Mouse (Mus musculus) adrenal gland, postnatal 36 days (tissue): Measurements from ENCODE around the gene Gm45015. TPM values are rescaled to one million over a fixed set of nuclear protein-coding genes. Genes with fewer than 3 reads are reported as not detected.
"Not testable (repeated sequence)": the region's sequence is repeated elsewhere in the genome, so short reads cannot be mapped to it uniquely, and the experiment has no call there.

Experiments used
- DNase-seq, 2 experiments: peaks; one replicate each; pipeline ENCODE4 v3.0.0; 2021; ENCODE audit warnings: mixed read lengths in 1 of 2
- long read RNA-seq, 2 experiments: library from polyadenylated mRNA; stranded (forward); transcript quantifications; one replicate each; pipeline ENCODE4 v2.0.0; 2021; ENCODE audit warnings: borderline sequencing depth in 2 of 2
- total RNA-seq, 2 experiments: library from RNA; stranded (reverse); gene quantifications; 2 replicates each; pipeline ENCODE4 v1.2.3; 2021

Gene Gm45015
- total RNA-seq: not detected
- long read RNA-seq, experiment 1: 0 reads
- long read RNA-seq, experiment 2: 0 reads

DNA sequence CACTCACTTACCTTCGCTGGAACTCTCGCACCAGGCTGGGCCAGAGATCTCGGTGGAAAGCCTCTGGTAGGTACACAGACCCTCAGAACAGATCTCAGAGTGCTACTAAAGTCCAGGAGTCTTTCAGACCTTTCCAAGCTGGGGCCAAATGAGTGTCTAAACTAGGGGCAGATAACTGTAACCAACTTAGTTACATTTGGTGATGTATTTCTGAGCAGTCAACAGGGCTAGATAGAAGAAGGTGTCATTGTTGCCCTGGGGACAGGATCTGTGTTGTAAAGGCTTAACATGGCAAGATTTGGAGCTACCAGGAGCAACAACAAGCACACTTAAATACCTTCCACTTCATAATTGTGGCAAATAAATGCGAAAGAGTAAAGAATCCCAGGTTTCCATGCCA lies at the start of gene Gm45015:
Gene Gm45015, minus strand, starts transcription at position 101 of the 400 bp plus-strand sequence.
- no peak for DNase-seq

DNA sequence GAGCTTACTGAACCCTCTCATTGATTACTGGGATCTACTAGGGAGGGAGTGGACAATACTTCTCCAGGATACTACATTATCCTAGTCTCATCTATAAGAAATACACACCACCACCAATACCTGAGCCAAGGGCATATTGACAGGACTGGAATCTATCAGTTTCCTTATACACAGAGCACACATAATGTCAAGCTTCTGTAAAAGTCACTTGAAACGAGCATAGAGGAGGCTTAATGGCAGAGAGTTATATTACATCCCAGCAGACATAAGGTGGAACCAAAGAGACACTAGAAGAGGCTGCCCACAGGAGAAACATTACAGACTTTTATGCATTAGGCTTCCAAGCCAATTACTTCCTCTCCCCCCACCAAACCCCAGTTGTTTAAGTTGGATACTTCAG lies 48.3 kb upstream of the Gm45015 start:
- DNase-seq: no peak

GRCm38 (mm10) chrX:73384419-73384818 lies 47.8 kb upstream of the Gm45015 start:
- peak; percentile 11 to 33 for DNase-seq

- no peak for DNase-seq
These were observed 26.7 kb upstream of the Gm45015 start for GRCm38 (mm10) chrX:73363291-73363690.

DNA sequence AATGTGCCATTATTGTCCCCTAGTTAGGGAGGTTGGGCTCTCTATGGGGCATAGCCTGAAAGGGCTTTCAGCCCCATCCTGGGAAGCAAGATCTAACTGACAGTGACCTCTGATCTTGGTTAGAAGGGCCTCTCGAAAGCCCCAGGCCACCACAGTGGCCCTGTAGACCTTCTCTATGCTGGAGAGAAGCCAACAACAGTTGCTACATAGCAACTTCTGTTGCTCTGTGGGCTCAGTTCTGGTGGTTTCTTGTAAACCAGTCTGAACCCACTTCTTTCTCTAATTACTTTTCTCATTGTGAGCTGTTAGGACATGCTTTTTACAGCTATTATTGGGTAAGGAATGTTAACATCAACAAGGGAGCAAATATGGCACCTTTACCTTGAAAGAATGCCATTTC lies 20.1 kb upstream of the Gm45015 start:
- DNase-seq: no peak

DNA sequence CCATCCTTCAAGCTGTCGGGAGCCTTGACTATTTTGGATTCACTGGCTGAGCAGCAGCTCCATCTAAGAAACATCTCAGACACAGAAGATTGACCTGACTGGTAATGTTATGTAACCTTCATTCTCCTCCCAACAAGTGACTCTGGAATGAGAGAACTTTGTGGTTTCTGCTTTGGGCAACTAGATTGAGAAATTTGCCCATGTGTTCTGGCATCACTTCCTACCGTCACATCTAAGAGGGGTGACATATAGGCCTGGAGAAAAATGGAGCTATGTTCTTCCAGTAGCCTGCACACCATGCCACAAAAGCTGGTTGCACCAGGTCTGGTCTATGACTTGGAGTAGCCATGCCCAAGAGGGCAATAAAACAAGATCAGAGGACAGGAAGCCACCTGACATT lies 19.5 kb upstream of the Gm45015 start:
- DNase-seq: no peak

DNA sequence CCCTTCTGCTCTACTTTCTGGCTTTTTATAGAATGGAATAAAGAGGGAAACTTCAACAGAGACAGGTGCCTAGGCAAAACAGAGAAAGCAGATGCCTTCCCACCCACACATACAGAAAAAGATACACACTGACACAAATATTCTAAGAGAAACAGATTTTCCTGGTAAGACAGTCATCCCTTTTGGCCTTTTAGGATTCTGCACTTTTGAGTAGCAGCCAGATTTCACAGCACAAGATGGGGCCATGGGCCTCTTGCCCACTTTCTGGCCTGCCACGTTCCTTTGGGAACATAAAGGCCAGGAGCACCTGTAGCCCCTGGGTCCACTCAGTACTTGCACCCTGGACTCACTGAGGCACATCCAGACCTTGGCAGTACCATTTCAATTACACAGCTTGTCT lies 7.7 kb upstream of the Gm45015 start:
- DNase-seq: no peak

GRCm38 (mm10) chrX:73343802-73344201 lies 7.2 kb upstream of the Gm45015 start:
- no peak for DNase-seq

GRCm38 (mm10) chrX:73342941-73343735 lies 6.5 kb upstream of the Gm45015 start:
- DNase-seq: peak in 1 of 2 experiments; percentile 18

- peak; percentile 85 to 90 for DNase-seq
These were observed 5.8 kb upstream of the Gm45015 start, which contains the start of gene Zfp275 for GRCm38 (mm10) chrX:73342483-73342895. TSS of gene Zfp275 (plus strand) at chrX:73342621.

DNA sequence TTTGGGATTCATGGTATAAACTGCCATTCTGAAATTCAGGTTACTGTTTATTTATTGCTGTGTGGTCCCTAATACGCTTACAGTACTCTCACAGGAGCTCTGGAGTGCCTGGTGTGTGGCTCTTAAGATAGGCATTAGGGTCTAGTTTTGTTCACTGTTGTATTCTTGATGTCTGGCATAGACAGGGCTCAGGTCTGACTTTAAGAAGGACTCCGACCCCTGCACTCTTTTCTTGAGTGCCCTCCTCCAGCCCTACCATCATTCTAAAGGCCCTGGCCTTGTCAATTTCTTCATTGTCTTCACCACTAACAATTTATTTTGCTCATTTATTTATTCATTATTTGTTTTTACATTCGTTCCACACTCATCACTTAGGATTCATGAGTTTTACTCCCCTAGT lies 5.4 kb upstream of the Gm45015 start:
- DNase-seq: no peak

- no peak for DNase-seq
These were observed 4.8 kb upstream of the Gm45015 start for GRCm38 (mm10) chrX:73341473-73341872.

- no peak for DNase-seq
These were observed 3.1 kb downstream of the Gm45015 start for GRCm38 (mm10) chrX:73333548-73333947.

DNA sequence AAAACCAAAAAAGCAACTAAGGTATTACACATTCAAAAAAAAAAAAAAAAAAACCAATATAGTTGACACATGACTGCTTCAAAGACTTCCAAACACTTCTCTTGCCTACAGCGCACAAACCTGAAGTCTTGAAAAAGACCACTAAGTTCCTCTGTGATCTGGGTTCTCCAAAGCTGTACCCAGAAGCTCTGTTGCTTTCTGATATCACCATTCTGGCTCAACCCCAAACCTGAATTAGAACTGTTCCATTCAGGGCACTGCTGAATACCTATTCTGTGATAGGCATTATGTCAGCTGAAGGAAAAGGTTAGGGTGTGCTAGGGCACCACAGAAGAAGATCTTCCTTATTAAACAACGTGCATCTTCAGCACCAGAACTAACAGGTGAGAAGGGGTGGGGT lies 9.4 kb downstream of the Gm45015 start:
- DNase-seq: no peak

DNA sequence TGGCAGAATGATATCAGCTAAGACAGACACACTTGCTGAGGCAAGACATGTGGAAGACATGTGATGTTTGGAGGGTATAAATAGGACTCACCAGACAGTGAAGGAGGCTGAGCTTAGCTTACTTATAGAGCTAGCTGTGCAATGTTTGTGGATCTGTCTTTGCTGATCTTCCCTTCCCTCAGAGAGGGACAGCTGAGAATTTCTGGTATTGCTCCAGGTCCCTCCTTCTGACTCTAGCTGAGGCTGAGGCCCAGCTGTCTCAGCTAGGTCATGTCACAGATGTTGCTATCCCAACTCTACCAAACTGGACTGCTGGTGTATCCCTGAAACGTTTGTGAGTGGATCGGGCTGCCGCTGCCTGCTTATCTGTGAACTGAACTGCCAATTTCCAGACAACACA lies 15.6 kb downstream of the Gm45015 start:
- DNase-seq: no peak

DNA sequence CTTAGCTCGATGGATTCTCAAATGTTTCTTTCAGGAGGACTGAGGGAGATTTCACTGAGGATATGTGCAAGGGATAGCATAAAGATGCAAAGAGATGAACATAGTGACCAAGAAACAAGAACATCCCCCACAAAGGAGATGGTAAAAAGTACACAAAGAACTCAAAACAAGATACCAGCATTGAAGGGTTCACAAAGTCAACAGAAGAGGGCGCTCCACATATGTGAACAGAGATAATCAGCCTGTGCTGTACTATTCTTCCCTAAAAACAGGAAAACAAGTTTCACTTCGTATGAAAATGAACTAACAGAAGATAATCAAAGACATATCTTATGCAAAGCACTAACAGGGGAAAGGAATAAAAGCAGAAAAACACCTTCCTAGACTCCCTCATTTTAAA lies 24.1 kb downstream of the Gm45015 start:
- DNase-seq: peak; percentile 10 to 31

DNA sequence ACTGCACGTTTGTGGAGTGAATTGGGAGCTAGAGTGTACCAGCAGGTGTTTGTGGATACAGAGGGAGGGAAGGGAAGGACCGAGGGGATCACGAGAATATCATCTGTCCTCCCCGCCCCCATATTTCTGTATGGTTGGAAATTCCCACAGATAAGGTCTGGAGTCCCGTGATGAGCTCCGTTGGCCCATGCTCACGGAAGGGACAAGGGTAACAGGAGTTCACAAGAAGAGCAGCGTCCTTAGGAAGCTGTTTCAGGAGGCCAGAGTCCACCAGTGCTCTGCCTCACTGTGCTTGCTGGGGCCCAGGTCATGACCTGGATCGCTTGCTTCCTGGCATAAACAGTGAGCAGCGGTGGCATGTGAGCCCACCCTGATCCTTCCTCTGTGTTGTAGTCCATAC lies 40.9 kb downstream of the Gm45015 start:
- DNase-seq: not testable (repeated sequence)

DNA sequence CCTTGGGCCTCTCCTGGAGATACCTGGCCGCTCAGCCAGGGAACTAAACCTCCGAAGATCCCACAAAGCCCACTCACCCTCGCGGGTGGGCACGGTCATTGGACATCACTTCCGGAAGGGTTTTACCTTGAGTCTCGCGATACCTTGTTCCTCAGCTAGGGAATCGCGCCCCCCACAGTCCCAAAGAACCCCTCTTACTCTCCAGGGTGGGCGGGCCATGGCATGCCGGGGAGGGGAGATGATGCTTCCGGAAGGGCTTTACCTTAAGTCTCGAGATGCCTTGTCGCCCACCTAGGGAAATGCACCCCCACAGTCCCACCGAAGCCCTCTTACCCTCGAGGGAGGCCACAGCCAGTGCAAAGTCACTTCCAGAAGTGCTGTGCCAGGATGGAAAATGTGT lies 43.8 kb downstream of the Gm45015 start, which contains the start of the genes Xlr5a and Xlr5c:
Gene Xlr5a, minus strand, starts transcription at position 101 of the 400 bp plus-strand sequence.
Gene Xlr5c, minus strand, starts transcription at position 101 of the 400 bp plus-strand sequence.
- not testable (repeated sequence) for DNase-seq

Other genes starting within 250 kb of the Gm45015 start
- under 1 TPM; 0.53 to 0.76 TPM for gene Xlr3a, start 239.7 kb downstream of the Gm45015 start, total RNA-seq
- gene Gm14685, start 219.8 kb downstream of the Gm45015 start, total RNA-seq: under 1 TPM in 1 of 2 experiments, not detected in 1; 0.13 TPM
- not detected for gene Xlr5b, start 188.0 kb downstream of the Gm45015 start, total RNA-seq
- gene DXBay18, start 187.4 kb downstream of the Gm45015 start, total RNA-seq: under 1 TPM in 1 of 2 experiments, not detected in 1; 0.10 TPM
- gene Spin2d, start 159.9 kb downstream of the Gm45015 start, total RNA-seq: not detected
- gene Xlr3b, start 144.6 kb downstream of the Gm45015 start, total RNA-seq: 10 to 100 TPM in 1 of 2 experiments, 1 to 10 TPM in 1; 5.4 to 10.2 TPM
- gene Xlr4b, start 122.5 kb downstream of the Gm45015 start, total RNA-seq: under 1 TPM in 1 of 2 experiments, not detected in 1; 0.63 TPM
- gene F8a, start 108.5 kb downstream of the Gm45015 start, total RNA-seq: 10 to 100 TPM in 1 of 2 experiments, 1 to 10 TPM in 1; 9.0 to 10.1 TPM
- gene Xlr4c, start 93.7 kb downstream of the Gm45015 start, total RNA-seq: under 1 TPM in 1 of 2 experiments, not detected in 1; 0.99 TPM
- gene Xlr3c, start 71.5 kb downstream of the Gm45015 start, total RNA-seq: under 1 TPM in 1 of 2 experiments, not detected in 1; 0.26 TPM
- not detected for gene Xlr5a, start 43.9 kb downstream of the Gm45015 start, total RNA-seq
- gene Xlr5c, start 43.9 kb downstream of the Gm45015 start, total RNA-seq: not detected
- 10 to 100 TPM; 22.5 to 24.5 TPM for gene Zfp275, start 5.8 kb upstream of the Gm45015 start, total RNA-seq
- not detected for gene Gm18336, start 61.9 kb upstream of the Gm45015 start, total RNA-seq
- under 1 TPM; 0.43 to 0.60 TPM for gene Zfp92, start 74.3 kb upstream of the Gm45015 start, total RNA-seq
- gene Trex2, start 98.5 kb upstream of the Gm45015 start, total RNA-seq: not detected
- gene Haus7, start 122.2 kb upstream of the Gm45015 start, total RNA-seq: 10 to 100 TPM; 30.0 to 31.5 TPM
- 100 to 1,000 TPM; 251 to 260 TPM for gene Bgn, start 146.8 kb upstream of the Gm45015 start, total RNA-seq
- 10 to 100 TPM; 34.9 to 52.5 TPM for gene Atp2b3, start 166.2 kb upstream of the Gm45015 start, total RNA-seq